Mouse (Mus musculus) large intestine, adult 2 months (tissue): ENCODE measurements around the gene Gan. TPM values are rescaled to one million over a fixed set of nuclear protein-coding genes. Genes with fewer than 3 reads are reported as not detected.

Experiments used
- DNase-seq: peaks from one replicate; pipeline ENCODE4 v3.0.0-alpha.2; 2012; ENCODE audit warnings: low read depth, low spot score
- whole genome bisulfite sequencing: fragments of 180-500 bp; shearing (Covaris S2); methylation state at CpG from one replicate; pipeline ENCODE4 v1.1.7; 2018; 5-methylcytosine and 5-hydroxymethylcytosine counted together
- polyA plus RNA-seq: library from polyadenylated mRNA; depleted of rRNA; stranded (reverse); fragments of >200 nt; gene quantifications from 2 replicates; pipeline ENCODE4 v1.2.3, GENCODE M21; 2012

Gene Gan
- polyA plus RNA-seq, 1 experiment = 4.1 TPM

GRCm38 (mm10) chr8:117156149-117156548 is 1.8 kb upstream of the Gan start:
- DNase-seq = peak; percentile 62

GRCm38 (mm10) chr8:117156866-117157768 is 818 bp upstream of the Gan start:
- no peak for DNase-seq
- 3% methylated on average over 33 of the region's 33 CpGs for WGBS

More at GRCm38 (mm10) chr8:117156149-117156548, 1.8 kb upstream of the Gan start:
- WGBS = 38% methylated on average over 4 of the region's 4 CpGs

GRCm38 (mm10) chr8:117157769-117158091 is 205 bp upstream of the Gan start:
- WGBS = 1% methylated on average over 45 of the region's 45 CpGs
- peak; percentile 71 for DNase-seq

- no peak for DNase-seq
Observed at GRCm38 (mm10) chr8:117159031-117159430, 1.1 kb downstream of the Gan start.

GRCm38 (mm10) chr8:117164912-117165311 is 7.0 kb downstream of the Gan start:
- DNase-seq = no peak
- 62% methylated on average over 4 of the region's 4 CpGs for WGBS

More at GRCm38 (mm10) chr8:117159031-117159430, 1.1 kb downstream of the Gan start:
- 25% methylated on average over 5 of the region's 5 CpGs for WGBS

GRCm38 (mm10) chr8:117165542-117165941 is 7.6 kb downstream of the Gan start:
- WGBS = 93% methylated on average over 4 of the region's 4 CpGs
- DNase-seq = no peak

- DNase-seq = no peak
- 84% methylated on average over 2 of the region's 2 CpGs for WGBS
Observed at GRCm38 (mm10) chr8:117166515-117166914, 8.6 kb downstream of the Gan start.

GRCm38 (mm10) chr8:117167243-117167883 is 9.4 kb downstream of the Gan start:
- no peak for DNase-seq
- 82% methylated on average over 8 of the region's 8 CpGs for WGBS

- 74% methylated on average over 9 of the region's 9 CpGs for WGBS
- no peak for DNase-seq
Observed at GRCm38 (mm10) chr8:117168378-117168777, 10.4 kb downstream of the Gan start.

- DNase-seq = no peak
- WGBS = 68% methylated on average over 3 of the region's 3 CpGs
Observed at GRCm38 (mm10) chr8:117171826-117172225, 13.9 kb downstream of the Gan start.

- WGBS = 34% methylated on average over 7 of the region's 7 CpGs
- no peak for DNase-seq
Observed at GRCm38 (mm10) chr8:117172904-117173303, 15.0 kb downstream of the Gan start.

- WGBS = 86% methylated on average over 3 of the region's 3 CpGs
- DNase-seq = no peak
Observed at GRCm38 (mm10) chr8:117173690-117174089, 15.8 kb downstream of the Gan start.

GRCm38 (mm10) chr8:117174536-117174935 is 16.6 kb downstream of the Gan start:
- WGBS = 72% methylated on average over 5 of the region's 5 CpGs
- DNase-seq = no peak

- WGBS = 74% methylated on average over 5 of the region's 5 CpGs
- no peak for DNase-seq
Observed at GRCm38 (mm10) chr8:117176308-117176707, 18.4 kb downstream of the Gan start.

GRCm38 (mm10) chr8:117177236-117177635 is 19.3 kb downstream of the Gan start:
- no peak for DNase-seq
- 76% methylated on average over 7 of the region's 7 CpGs for WGBS

- no peak for DNase-seq
- WGBS = 88% methylated on average over 2 of the region's 2 CpGs
Observed at GRCm38 (mm10) chr8:117178039-117178438, 20.1 kb downstream of the Gan start.

- WGBS = 57% methylated on average over 6 of the region's 6 CpGs
- DNase-seq = no peak
Observed at GRCm38 (mm10) chr8:117178676-117179075, 20.7 kb downstream of the Gan start.

- DNase-seq = no peak
- WGBS = 97% methylated on average over 4 of the region's 4 CpGs
Observed at GRCm38 (mm10) chr8:117182746-117183145, 24.8 kb downstream of the Gan start.

GRCm38 (mm10) chr8:117183664-117184377 is 25.9 kb downstream of the Gan start:
- DNase-seq = no peak
- 87% methylated on average over 8 of the region's 8 CpGs for WGBS

GRCm38 (mm10) chr8:117194355-117194754 is 36.4 kb downstream of the Gan start:
- DNase-seq = no peak
- WGBS = 68% methylated on average over 4 of the region's 4 CpGs
